Mouse (Mus musculus): ENCODE measurements around the gene Mob4.

The Mob4 gene

GRCm38 (mm10) chr1:55182392-55182791 is 51.4 kb downstream of the Mob4 start:
- DNase-seq (ENCODE audit: low read depth, low spot score), result no peak

- DNase-seq (ENCODE audit: low read depth, low spot score), result peak; percentile 30
Observed at GRCm38 (mm10) chr1:55185718-55186117, 54.7 kb downstream of the Mob4 start.

GRCm38 (mm10) chr1:55186592-55187210 is 55.7 kb downstream of the Mob4 start:
- no peak for DNase-seq (ENCODE audit: low read depth, low spot score)

- DNase-seq (ENCODE audit: low read depth, low spot score), result no peak
Observed at GRCm38 (mm10) chr1:55192015-55192414, 61.0 kb downstream of the Mob4 start.

- DNase-seq (ENCODE audit: low read depth, low spot score), result peak; percentile 61
Observed at GRCm38 (mm10) chr1:55192824-55193223, 61.8 kb downstream of the Mob4 start.

- DNase-seq (ENCODE audit: low read depth, low spot score), result no peak
Observed at GRCm38 (mm10) chr1:55193316-55193715, 62.3 kb downstream of the Mob4 start.

- no peak for DNase-seq (ENCODE audit: low read depth, low spot score)
Observed at GRCm38 (mm10) chr1:55194064-55194915, 63.3 kb downstream of the Mob4 start.

- DNase-seq (ENCODE audit: low read depth, low spot score), result no peak
Observed at GRCm38 (mm10) chr1:55195021-55195420, 64.0 kb downstream of the Mob4 start.

- peak; percentile 40 for DNase-seq (ENCODE audit: low read depth, low spot score)
Observed at GRCm38 (mm10) chr1:55196327-55197003, 65.4 kb downstream of the Mob4 start.

GRCm38 (mm10) chr1:55198719-55199118 is 67.7 kb downstream of the Mob4 start:
- DNase-seq (ENCODE audit: low read depth, low spot score), result no peak

GRCm38 (mm10) chr1:55201850-55202752 is 71.1 kb downstream of the Mob4 start:
- no peak for DNase-seq (ENCODE audit: low read depth, low spot score)

All from CD4-positive, CD25-positive, alpha-beta regulatory T cell, adult 2 months (primary cell).